Mouse (Mus musculus) neural tube, embryonic 13.5 days (tissue): ENCODE results near the gene Pdia6. TPM values are rescaled to one million over a fixed set of nuclear protein-coding genes. Genes with fewer than 3 reads are reported as not detected.

Experiments
- ATAC-seq: fragments of 200-750 bp; cut with Nextera tagmentation; 2 replicates; pipeline ENCODE4 v1.8.0; 2017; ENCODE audit warnings: low read depth, mild to moderate bottlenecking, moderate TSS enrichment, moderate library complexity
- H3K27ac ChIP-seq: fragments of 300-500 bp; sonication (generic); replicated peaks from 2 replicates; pipeline ENCODE4 v1.5.1; 2015; ENCODE audit warnings: moderate library complexity, mild to moderate bottlenecking, inconsistent platforms
- H3K27me3 ChIP-seq: fragments of 300-500 bp; sonication (generic); 2 replicates; pipeline ENCODE4 v1.6.1; 2015; ENCODE audit warnings: mild to moderate bottlenecking, inconsistent platforms
- H3K36me3 ChIP-seq: fragments of 300-500 bp; sonication (generic); 2 replicates; pipeline ENCODE4 v1.6.1; 2015; ENCODE audit warnings: mild to moderate bottlenecking, inconsistent platforms
- H3K4me1 ChIP-seq: fragments of 300-500 bp; sonication (generic); replicated peaks from 2 replicates; pipeline ENCODE4 v1.6.1; 2015; ENCODE audit warnings: inconsistent platforms
- H3K4me2 ChIP-seq: fragments of 300-500 bp; sonication (generic); 2 replicates; pipeline ENCODE4 v1.6.1; 2015; ENCODE audit warnings: inconsistent platforms, mild to moderate bottlenecking, moderate library complexity
- H3K4me3 ChIP-seq: fragments of 300-500 bp; sonication (generic); 2 replicates; pipeline ENCODE4 v1.5.1; 2015; ENCODE audit warnings: mild to moderate bottlenecking, inconsistent platforms
- H3K9ac ChIP-seq: fragments of 300-500 bp; sonication (generic); 2 replicates; pipeline ENCODE4 v1.6.1; 2015; ENCODE audit warnings: moderate library complexity, mild to moderate bottlenecking, inconsistent platforms
- H3K9me3 ChIP-seq: fragments of 300-500 bp; sonication (generic); 2 replicates; pipeline ENCODE4 v1.6.1; 2016; ENCODE audit warnings: inconsistent platforms
- WGBS: fragments of 180-500 bp; shearing (Covaris S2); methylation state at CpG from one replicate; pipeline ENCODE4 v1.1.7; 2015; 5-methylcytosine and 5-hydroxymethylcytosine counted together
- polyA plus RNA-seq: library from polyadenylated mRNA; unstranded; fragments of >200 nt; fragmentation: Nextera tagmentation; extraction: Ambion mirVana; gene quantifications from 2 replicates; pipeline ENCODE4 v1.2.1, GENCODE M21; 2015

Pdia6 gene
- polyA plus RNA-seq, 1 experiment from 2014 or later, result 328 TPM

GRCm38 (mm10) chr12:17238588-17239427 is 27.5 kb upstream of the Pdia6 start:
- Histone ChIP-seq H3K27ac (no peak overlapping the region), H3K4me2 (no peak overlapping the region), H3K4me1 (peaks cover 13% of the 10 kb centered on the region; the same call in 1 of the 2 replicates), H3K4me3 (no peak overlapping the region), H3K27me3 (no peaks in the 10 kb centered on the region), H3K9ac (no peak overlapping the region), H3K36me3 (no peaks in the 10 kb centered on the region), H3K9me3 (no peaks in the 10 kb centered on the region)
- ATAC-seq, result 0 out of 2 replicates have a peak, but pooled peaks have one; percentile 38
- 52% methylated on average over 12 of the region's 12 CpGs for WGBS

GRCm38 (mm10) chr12:17239428-17239688 is 27.0 kb upstream of the Pdia6 start:
- H3K27me3 ChIP-seq, result no peaks in the 10 kb centered on the region
- H3K9ac ChIP-seq, result no peak overlapping the region
- H3K4me2 ChIP-seq, result no peak overlapping the region
- ATAC-seq, result no peak
- no peak overlapping the region for H3K27ac ChIP-seq
- H3K9me3 ChIP-seq, result no peaks in the 10 kb centered on the region
- no peak overlapping the region for H3K4me3 ChIP-seq
- H3K4me1 ChIP-seq, result peaks cover 13% of the 10 kb centered on the region; the same call in 1 of the 2 replicates
- no peaks in the 10 kb centered on the region for H3K36me3 ChIP-seq

- H3K9me3 ChIP-seq, result no peaks in the 10 kb centered on the region
- H3K4me2 ChIP-seq, result no peak overlapping the region
- 81% methylated on average over 2 of the region's 2 CpGs for WGBS
- no peak for ATAC-seq
- no peak overlapping the region for H3K9ac ChIP-seq
- H3K27me3 ChIP-seq, result no peaks in the 10 kb centered on the region
- H3K4me1 ChIP-seq, result peaks cover 6% of the 10 kb centered on the region; the same call in 1 of the 2 replicates
- H3K36me3 ChIP-seq, result no peaks in the 10 kb centered on the region
- H3K4me3 ChIP-seq, result no peak overlapping the region
- no peak overlapping the region for H3K27ac ChIP-seq
Measured at GRCm38 (mm10) chr12:17241016-17241415, 25.3 kb upstream of the Pdia6 start.

- H3K9me3 ChIP-seq, result no peaks in the 10 kb centered on the region
- WGBS, result 93% methylated on average over 9 of the region's 9 CpGs
- no peak overlapping the region for H3K4me2 ChIP-seq
- 0 out of 2 replicates have a peak, but pooled peaks cover 2% of the 10 kb centered on the region for H3K4me1 ChIP-seq
- no peak overlapping the region for H3K9ac ChIP-seq
- no peaks in the 10 kb centered on the region for H3K27me3 ChIP-seq
- H3K4me3 ChIP-seq, result no peak overlapping the region
- H3K27ac ChIP-seq, result no peak overlapping the region
- no peaks in the 10 kb centered on the region for H3K36me3 ChIP-seq
- no peak for ATAC-seq
Measured at GRCm38 (mm10) chr12:17241614-17242013, 24.7 kb upstream of the Pdia6 start.

GRCm38 (mm10) chr12:17242041-17242440 is 24.3 kb upstream of the Pdia6 start:
- Histone ChIP-seq H3K9me3 (no peaks in the 10 kb centered on the region), H3K9ac (no peak overlapping the region), H3K4me2 (no peak overlapping the region), H3K27ac (no peak overlapping the region), H3K4me1 (0 out of 2 replicates have a peak, but pooled peaks cover 2% of the 10 kb centered on the region), H3K4me3 (no peak overlapping the region), H3K36me3 (no peaks in the 10 kb centered on the region), H3K27me3 (no peaks in the 10 kb centered on the region)
- no peak for ATAC-seq

GRCm38 (mm10) chr12:17250962-17251361 is 15.4 kb upstream of the Pdia6 start:
- ATAC-seq, result no peak
- 66% methylated on average over 8 of the region's 8 CpGs for WGBS
- H3K36me3 ChIP-seq, result no peaks in the 10 kb centered on the region

GRCm38 (mm10) chr12:17253069-17253468 is 13.3 kb upstream of the Pdia6 start:
- Histone ChIP-seq H3K4me1 (peaks cover 5% of the 10 kb centered on the region), H3K9ac (0 out of 2 replicates have a peak overlapping the region, but pooled peaks have one; percentile 26), H3K36me3 (no peaks in the 10 kb centered on the region), H3K4me2 (peak overlapping the region; percentile 50), H3K27me3 (peaks cover 26% of the 10 kb centered on the region), H3K9me3 (no peaks in the 10 kb centered on the region), H3K4me3 (peak overlapping the region; percentile 17), H3K27ac (no peak overlapping the region)
- peak; percentile 48; the same call in 1 of the 2 replicates for ATAC-seq
- 11% methylated on average over 9 of the region's 9 CpGs for WGBS

More at GRCm38 (mm10) chr12:17250962-17251361, 15.4 kb upstream of the Pdia6 start:
- Histone ChIP-seq H3K27ac (no peak overlapping the region), H3K9ac (no peak overlapping the region), H3K27me3 (peaks cover 21% of the 10 kb centered on the region), H3K4me1 (peaks cover 5% of the 10 kb centered on the region), H3K4me2 (no peak overlapping the region), H3K4me3 (no peak overlapping the region), H3K9me3 (no peaks in the 10 kb centered on the region)

- Histone ChIP-seq H3K9ac (no peak overlapping the region), H3K9me3 (no peaks in the 10 kb centered on the region), H3K27ac (no peak overlapping the region), H3K4me3 (no peak overlapping the region), H3K36me3 (no peaks in the 10 kb centered on the region), H3K4me1 (peaks cover 5% of the 10 kb centered on the region), H3K27me3 (peaks cover 26% of the 10 kb centered on the region), H3K4me2 (no peak overlapping the region)
- WGBS, result 83% methylated on average over 6 of the region's 6 CpGs
- ATAC-seq, result no peak
Measured at GRCm38 (mm10) chr12:17255602-17256001, 10.7 kb upstream of the Pdia6 start.

- Histone ChIP-seq H3K9me3 (no peaks in the 10 kb centered on the region), H3K4me2 (no peak overlapping the region), H3K27me3 (peaks cover 26% of the 10 kb centered on the region), H3K27ac (no peak overlapping the region), H3K9ac (no peak overlapping the region), H3K4me1 (peaks cover 5% of the 10 kb centered on the region), H3K36me3 (no peaks in the 10 kb centered on the region), H3K4me3 (no peak overlapping the region)
- peak; percentile 71 for ATAC-seq
- WGBS, result 4% methylated on average over 9 of the region's 10 CpGs
Measured at GRCm38 (mm10) chr12:17256905-17257304, 9.4 kb upstream of the Pdia6 start.

GRCm38 (mm10) chr12:17258431-17258830 is 7.9 kb upstream of the Pdia6 start:
- Histone ChIP-seq H3K9me3 (no peaks in the 10 kb centered on the region), H3K4me3 (no peak overlapping the region), H3K4me1 (peaks cover 1% of the 10 kb centered on the region; the same call in 1 of the 2 replicates), H3K9ac (no peak overlapping the region), H3K4me2 (no peak overlapping the region), H3K36me3 (no peaks in the 10 kb centered on the region), H3K27me3 (peaks cover 22% of the 10 kb centered on the region), H3K27ac (no peak overlapping the region)
- 88% methylated on average over 7 of the region's 7 CpGs for WGBS
- ATAC-seq, result no peak

- no peak for ATAC-seq
- Histone ChIP-seq H3K27ac (no peak overlapping the region), H3K27me3 (peaks cover 5% of the 10 kb centered on the region; the same call in 1 of the 2 replicates), H3K9me3 (no peaks in the 10 kb centered on the region), H3K9ac (no peak overlapping the region), H3K4me2 (no peak overlapping the region), H3K36me3 (no peaks in the 10 kb centered on the region), H3K4me1 (peaks cover 6% of the 10 kb centered on the region; the same call in 1 of the 2 replicates), H3K4me3 (no peak overlapping the region)
- 92% methylated on average over 3 of the region's 3 CpGs for WGBS
Measured at GRCm38 (mm10) chr12:17261005-17261404, 5.3 kb upstream of the Pdia6 start.

GRCm38 (mm10) chr12:17263881-17264280 is 2.5 kb upstream of the Pdia6 start:
- Histone ChIP-seq H3K9ac (no peak overlapping the region), H3K27me3 (no peaks in the 10 kb centered on the region), H3K4me3 (no peak overlapping the region), H3K9me3 (no peaks in the 10 kb centered on the region), H3K27ac (no peak overlapping the region), H3K4me1 (peaks cover 26% of the 10 kb centered on the region), H3K4me2 (no peak overlapping the region), H3K36me3 (peaks cover 8% of the 10 kb centered on the region; the same call in 1 of the 2 replicates)
- whole genome bisulfite sequencing, result 82% methylated on average over 3 of the region's 3 CpGs
- ATAC-seq, result no peak
